Mouse (Mus musculus): Measurements from ENCODE around the gene Ccl1.

DNA sequence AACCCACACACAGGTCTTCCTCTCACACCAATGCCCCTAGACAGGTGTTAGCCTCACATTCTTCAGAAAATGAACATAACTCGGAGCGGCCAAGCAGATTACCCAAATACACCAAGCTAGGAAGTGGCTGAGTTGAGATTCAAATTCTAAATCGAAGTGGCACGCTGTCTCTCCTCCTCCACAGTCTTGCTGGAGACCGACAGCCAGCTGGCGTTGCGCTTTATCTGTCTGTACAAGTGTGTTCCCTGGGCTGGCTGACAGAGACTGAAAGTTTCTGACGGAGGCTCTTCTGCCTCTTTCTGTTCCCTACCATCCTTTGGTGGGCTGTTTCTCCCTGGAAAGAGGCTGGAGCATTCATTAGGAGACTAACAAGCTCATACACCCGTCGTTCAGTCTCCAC, 45.5 kb upstream of the Ccl1 start:
- no peak for TF ChIP-seq POLR2A (IDR thresholded peaks at IDR 0.05; ENCODE audit: insufficient read depth, low read depth, low read length)
- TF ChIP-seq CTCF (IDR thresholded peaks at IDR 0.05; ENCODE audit: insufficient read depth, low read depth, low read length) = no peak

Measured in olfactory bulb, adult 2 months (tissue).